Mouse (Mus musculus): Measurements from ENCODE around the gene Cmtm8.

Cmtm8 gene

DNA sequence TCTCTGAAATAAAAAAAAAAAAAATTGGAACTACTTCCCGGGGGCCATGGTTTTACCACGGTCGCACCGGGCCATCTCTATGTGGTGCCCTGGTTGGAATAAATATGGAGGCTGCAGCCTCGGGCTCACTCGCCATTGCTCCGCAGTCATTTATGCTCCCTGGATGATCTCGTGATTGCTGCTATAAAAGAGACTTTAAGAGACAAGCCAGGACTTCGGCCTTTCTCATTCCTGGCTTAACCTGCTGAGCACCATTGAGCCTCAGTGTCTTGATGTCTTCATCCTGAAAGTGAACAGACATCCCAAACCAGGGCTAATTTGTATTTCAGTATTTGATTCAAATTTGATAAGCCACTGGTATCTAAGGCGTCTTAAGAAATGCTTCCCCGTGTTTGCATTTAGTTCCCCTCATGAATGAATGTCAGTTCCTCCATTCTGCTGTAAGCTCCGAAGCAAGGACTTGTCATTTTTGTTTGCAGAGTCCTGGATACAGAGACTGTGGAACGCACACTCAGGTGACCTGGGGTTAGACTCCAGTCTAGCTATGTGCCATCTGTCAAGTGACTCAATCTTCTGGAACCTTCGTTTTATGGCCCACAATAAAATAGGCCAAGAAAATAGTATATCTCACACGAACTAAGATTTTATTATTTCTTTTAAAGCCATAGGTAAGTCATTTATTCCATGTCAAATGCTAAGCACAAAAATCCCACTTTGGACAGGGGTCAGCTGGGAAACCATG lies 22.2 kb downstream of the Cmtm8 start:
- no peak for DNase-seq (ENCODE audit: low spot score)

DNA sequence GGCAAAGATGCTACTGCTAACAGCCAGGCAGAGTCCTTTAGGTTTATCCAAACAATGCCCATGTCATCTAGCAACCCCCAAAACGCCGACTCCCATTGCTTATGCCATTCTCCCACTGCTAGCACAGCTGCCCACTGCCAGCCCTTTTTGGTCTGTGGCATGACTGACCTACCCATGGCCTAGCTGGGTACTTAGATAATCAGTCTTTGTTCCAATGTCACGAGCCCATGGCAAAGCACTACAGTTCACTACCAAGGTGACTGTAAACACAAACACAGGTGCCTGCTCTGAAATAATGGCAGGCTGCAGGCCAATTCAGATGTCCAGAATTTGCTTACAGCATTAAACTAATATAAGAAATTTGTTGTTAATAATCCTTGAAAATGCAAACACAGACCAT lies 25.0 kb downstream of the Cmtm8 start:
- no peak for DNase-seq (ENCODE audit: low spot score)

DNA sequence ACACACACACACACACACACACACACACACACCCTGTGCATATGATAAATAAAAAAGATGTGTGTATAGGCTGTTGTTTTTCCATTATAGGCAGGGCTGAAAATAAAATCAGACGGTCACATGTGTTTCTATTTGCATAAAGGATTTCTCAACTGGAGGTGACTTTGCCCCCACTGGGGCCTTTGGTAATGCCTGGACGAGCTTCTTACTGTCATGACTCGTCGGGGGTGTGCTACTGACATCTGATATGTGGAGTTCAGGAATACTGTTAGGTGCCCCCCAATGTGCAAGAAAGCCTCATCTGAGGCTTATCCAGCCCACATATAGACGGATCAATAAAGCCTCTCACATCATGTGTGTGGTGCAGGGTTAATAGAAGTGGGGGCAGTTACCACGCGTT lies 26.9 kb downstream of the Cmtm8 start:
- DNase-seq (ENCODE audit: low spot score) = no peak

DNA sequence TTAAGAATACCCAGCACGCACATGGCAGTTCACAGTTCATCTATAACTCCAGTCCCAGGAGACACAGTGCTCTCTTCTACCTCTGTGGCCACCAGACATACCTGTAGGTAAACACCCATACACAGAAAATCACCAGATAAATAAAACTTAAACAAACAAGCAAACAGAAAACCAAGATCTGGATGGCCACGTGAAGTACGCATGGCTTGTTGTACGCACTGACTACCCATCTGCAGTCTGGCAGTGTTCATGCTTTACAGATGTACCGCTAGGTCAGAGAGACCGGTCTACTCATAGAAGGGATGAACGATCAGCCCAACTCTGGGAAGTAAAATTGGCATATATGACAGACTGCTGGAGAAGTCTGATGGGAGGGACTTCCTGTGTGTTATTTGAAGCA lies 27.8 kb downstream of the Cmtm8 start:
- DNase-seq (ENCODE audit: low spot score) = no peak

DNA sequence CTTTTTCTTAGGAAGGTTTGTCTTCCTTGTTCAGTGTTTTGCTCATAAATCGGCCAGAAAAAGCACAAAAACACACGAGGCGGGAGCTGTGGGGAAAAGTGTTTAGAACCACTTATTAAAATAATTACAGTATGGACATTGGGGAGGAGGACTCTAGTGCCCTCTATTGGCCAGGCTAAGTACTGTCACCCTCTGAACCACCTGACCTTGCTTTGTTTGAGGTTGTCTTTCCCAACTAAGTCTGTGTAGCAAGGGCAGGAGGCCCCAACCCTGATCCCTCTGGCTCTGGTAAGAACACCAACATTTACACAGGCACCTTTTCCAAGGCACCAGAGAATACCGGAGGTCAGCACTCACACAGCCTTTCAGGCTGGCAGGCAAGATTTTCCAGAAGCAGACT lies 28.6 kb downstream of the Cmtm8 start:
- peak; percentile 21 for DNase-seq (ENCODE audit: low spot score)

GRCm38 (mm10) chr9:114812001-114812400 lies 32.0 kb downstream of the Cmtm8 start:
- DNase-seq (ENCODE audit: low spot score) = no peak

DNA sequence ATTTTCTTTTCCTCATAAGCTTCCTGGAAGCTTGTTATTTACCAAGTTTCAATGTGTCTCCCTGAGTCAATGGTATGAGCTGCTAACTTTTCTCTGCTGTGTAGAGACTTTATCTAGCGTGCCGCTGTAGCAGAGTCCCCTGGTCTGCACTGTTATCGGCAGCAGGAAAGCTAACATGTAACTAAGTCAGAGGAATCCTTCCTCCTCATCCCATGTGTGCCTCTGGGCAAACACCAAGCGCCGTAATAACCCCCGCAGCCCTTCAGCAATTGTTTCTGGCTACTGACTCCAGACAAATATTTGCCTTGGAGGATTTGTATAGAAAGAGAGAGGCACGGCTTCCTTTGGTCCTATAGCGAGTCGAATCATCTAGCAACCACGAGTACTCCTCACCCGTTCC lies 33.1 kb downstream of the Cmtm8 start:
- no peak for DNase-seq (ENCODE audit: low spot score)

DNA sequence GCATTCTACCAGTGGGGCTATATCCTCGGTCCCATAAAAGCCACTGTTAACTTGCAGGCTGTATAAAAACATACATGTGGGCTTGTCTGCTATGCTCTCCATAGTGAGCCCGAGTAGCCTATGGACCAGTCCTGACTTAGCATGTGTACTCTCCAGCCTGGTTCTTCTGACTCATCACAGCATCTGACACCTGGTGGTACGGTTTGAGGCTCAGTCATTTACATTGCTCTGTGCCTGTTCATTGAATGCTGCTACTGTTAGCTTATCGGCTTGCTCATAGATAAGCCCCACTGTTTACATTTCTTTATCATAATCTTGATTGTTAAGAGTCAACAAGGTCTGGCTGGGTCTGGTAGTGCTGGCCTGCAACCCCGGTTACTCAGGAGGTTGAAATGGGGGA lies 35.3 kb downstream of the Cmtm8 start:
- no peak for DNase-seq (ENCODE audit: low spot score)

DNA sequence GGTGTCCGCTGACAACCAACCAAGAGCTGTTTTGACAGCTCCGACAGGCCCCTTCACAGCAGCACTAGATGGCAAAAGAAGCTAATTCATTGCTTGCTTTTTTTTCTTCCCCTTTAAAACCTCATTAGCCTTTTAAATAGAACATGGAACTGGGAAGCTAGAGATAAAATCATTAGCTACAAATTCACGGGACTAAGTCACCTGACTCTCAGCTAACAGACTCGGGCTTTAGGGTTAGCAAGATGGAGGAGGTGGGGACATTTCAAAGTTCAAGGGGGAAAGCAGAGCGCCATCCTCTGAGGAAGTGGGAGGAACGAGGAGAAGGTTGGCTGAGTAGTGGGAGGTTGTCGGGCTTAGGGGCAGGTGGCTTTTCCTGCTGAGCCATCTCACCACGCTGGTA lies 36.7 kb downstream of the Cmtm8 start:
- no peak for DNase-seq (ENCODE audit: low spot score)

GRCm38 (mm10) chr9:114805151-114805671 lies 38.7 kb downstream of the Cmtm8 start:
- peak; percentile 66 for DNase-seq (ENCODE audit: low spot score)

DNA sequence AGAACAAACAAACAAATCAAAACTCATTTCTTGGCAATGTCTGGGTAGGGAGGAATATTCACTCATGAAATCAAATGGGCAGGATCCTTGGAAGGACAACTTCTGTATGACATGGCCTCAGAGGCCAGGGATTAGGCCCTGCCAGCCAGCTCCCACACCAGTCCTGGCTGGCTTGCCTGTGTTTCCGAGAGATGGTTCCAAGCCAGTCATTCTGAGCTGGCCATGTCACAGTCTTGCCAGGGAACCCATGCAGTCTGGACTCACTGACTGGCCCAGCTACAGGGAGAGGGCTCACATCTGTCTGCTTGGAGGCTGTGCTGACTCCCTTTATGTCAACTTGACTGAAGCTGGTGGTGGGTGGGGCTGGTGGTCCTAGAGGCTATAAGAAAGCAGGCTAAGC lies 41.8 kb downstream of the Cmtm8 start:
- DNase-seq (ENCODE audit: low spot score) = no peak

DNA sequence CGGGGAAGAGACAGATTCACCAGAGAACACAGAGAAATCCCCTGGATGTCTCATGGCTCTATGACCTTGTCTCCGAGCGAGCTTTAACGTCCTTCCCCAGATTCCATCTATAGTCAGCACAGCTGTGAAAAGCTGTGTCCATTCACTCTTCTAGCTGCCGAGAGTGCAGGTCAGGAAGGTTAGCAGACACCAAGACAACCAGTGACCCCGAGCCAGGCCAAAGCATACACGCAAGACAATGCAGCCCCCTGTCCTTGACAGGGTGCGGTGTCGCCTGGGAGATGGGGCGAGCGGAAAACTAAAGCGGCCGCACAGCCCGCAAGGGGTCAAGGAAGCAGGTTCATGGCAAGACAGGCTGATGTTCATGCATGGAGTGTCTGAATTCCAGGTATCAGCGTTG lies 42.7 kb downstream of the Cmtm8 start:
- no peak for DNase-seq (ENCODE audit: low spot score)

- no peak for DNase-seq (ENCODE audit: low spot score)
Observed at GRCm38 (mm10) chr9:114799498-114800107, 44.4 kb downstream of the Cmtm8 start.

DNA sequence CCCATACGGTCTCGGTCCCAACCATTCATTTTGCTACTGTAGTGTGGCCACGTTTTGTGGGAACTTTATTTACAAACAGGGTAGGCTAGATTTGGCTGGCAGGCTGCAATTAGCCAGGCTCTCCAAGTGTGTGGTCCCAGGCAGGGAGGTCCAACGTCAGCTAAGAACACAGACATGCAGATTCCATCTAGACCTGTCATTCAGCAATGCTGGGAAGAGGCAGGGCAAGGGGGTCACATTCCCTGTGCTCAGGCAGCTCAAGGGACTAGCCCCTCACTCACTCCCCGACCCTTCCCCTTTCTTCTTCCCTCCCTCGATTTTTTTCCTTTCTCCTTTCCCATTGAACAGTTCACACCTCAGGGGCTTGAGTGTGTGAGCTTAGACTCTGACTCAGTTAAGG lies 45.1 kb downstream of the Cmtm8 start:
- DNase-seq (ENCODE audit: low spot score) = no peak

- peak; percentile 89 for DNase-seq (ENCODE audit: low spot score)
Observed at GRCm38 (mm10) chr9:114797329-114798004, 46.5 kb downstream of the Cmtm8 start.

DNA sequence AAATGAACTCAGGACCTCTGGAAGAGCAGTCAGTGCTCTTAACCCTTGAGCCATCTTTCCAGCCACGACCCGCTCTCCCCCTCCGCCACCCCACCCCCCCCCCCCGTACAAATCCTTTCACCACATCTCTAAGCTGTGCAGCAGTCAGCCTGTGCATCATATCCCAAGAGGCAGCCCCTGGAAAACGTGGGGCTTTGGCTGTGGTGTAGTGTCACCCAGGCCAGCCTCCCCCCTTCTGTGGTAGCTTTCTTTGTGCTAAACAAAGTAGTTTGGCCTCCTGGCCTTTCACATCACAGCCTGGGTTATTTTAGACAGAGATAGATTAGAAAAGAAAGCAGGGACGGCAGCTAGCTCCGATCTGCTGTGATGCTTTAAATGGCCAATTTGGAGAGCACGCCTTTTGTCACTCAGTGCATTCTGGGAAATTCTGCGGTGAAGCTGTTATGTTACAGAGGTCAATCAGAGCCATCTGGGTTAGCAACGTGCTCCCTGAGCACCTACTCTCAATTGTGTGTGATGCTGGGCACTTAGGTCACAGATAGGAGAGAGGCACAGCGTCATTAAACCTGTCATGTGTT lies 47.4 kb downstream of the Cmtm8 start:
- DNase-seq (ENCODE audit: low spot score) = no peak

- no peak for DNase-seq (ENCODE audit: low spot score)
Observed at GRCm38 (mm10) chr9:114794491-114794890, 49.5 kb downstream of the Cmtm8 start.

DNA sequence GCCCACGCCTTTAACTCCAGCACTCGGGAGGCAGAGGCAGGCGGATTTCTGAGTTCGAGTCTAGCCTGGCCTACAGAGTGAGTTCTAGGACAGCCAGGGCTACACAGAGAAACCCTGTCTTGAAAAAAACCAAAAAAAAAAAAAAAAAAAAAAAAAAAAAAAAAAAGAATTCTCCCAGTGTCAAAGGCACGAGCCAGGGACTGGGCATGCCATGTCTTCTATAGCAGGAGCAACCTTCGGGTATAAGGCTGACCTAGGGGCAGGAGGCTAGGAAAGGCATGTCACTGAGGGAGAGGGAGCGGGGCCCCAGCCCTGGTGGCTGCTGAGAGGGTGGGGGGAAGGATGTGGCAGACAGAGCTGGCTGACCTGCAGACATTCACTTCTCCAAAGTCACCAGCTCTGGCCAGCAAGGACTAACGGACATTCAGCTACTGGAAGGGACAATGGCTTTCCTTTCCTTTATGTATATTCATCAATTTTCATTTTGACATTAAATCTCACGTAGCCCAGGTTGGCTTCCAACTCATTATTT lies 50.1 kb downstream of the Cmtm8 start:
- no peak for DNase-seq (ENCODE audit: low spot score)

DNA sequence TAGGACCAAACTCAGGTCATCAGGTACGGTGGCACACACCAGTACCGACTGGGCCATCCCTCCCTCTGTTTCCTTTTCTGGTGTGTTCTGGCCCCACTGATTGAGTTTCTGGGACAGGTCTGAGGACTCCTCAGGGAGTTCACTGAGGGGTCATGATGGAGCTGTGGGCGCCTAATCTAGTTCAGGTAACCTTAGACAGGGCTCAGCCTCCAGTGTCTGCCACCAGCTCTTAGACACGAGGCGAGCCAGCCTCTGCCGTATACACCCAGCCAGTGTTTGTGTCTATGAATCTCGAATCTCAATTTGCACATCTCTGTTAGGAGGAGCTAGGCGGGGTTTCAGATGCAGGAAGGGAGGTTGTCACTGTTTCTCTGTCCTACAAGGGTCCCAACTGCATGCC lies 54.0 kb downstream of the Cmtm8 start:
- DNase-seq (ENCODE audit: low spot score) = no peak

GRCm38 (mm10) chr9:114789557-114789956 lies 54.4 kb downstream of the Cmtm8 start:
- DNase-seq (ENCODE audit: low spot score) = no peak

DNA sequence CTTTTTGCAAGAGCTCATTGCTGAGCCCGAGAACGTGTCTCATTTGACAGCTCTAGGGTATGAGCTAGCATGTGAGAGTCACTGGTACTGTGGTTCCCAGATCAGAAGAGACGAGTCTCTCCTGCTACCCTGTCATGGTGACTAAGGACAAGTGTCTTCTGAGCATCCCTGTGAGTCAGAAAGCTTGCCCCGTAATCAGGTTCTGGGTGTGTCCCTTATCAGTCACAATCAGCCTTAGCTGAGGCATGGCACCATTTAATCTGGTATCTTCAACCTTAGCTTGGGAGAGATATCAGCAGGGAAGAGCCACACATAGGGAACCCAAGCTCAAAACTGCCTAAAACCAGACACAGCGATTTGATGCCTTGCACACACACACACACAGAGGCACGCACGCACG lies 55.3 kb downstream of the Cmtm8 start:
- DNase-seq (ENCODE audit: low spot score) = no peak

DNA sequence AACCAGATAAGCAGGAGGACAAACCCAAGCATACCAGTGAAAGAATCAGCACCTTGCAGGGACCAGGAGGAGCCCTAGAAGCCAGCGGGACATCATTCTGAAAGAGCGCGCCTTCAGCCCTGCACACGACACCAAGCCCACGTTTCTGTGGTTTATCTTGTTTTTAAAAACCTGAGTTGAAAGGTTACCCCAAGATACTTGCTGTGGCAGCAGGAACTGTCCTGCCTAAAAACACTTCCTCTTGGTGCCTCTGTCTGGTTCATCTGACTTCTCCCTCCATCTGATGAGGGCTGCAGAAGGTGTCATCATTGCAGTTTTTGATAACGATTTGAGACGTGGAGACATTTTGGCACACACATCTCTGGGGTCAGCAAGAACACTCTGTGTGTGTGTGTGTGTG lies 56.2 kb downstream of the Cmtm8 start:
- DNase-seq (ENCODE audit: low spot score) = no peak

- DNase-seq (ENCODE audit: low spot score) = no peak
Observed at GRCm38 (mm10) chr9:114787134-114787533, 56.8 kb downstream of the Cmtm8 start.
